Mouse (Mus musculus): ENCODE data around the gene Col26a1.

Gene Col26a1

GRCm38 (mm10) chr5:136882788-136883439, at the start of gene Col26a1:
Gene Col26a1 (minus strand): TSS chr5:136883209.
- no peak for DNase-seq (ENCODE audit: low read depth, low spot score)

DNA sequence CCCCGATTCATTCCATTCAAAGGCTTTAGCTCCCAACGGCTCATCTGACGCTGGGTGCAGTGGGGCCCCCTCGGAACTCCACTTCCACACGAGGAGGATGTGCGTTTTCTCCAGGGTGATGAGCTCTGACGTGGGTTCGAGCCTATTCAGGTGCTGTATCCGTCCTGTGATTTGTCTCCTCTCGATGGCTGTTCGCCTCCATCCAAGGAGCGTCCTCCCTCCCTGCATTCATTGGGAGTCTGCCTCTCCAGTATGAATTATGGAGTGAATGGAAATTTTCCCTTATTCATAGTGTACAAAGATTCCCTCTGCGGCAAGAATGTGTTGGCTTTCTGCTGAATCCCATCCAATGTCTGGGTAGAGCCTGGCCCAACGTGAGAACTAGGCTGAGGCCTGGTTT, 48.9 kb upstream of the Col26a1 start:
- DNase-seq (ENCODE audit: low read depth, low spot score): no peak

GRCm38 (mm10) chr5:136929073-136929472, 46.1 kb upstream of the Col26a1 start:
- DNase-seq (ENCODE audit: low read depth, low spot score): peak; percentile 91

DNA sequence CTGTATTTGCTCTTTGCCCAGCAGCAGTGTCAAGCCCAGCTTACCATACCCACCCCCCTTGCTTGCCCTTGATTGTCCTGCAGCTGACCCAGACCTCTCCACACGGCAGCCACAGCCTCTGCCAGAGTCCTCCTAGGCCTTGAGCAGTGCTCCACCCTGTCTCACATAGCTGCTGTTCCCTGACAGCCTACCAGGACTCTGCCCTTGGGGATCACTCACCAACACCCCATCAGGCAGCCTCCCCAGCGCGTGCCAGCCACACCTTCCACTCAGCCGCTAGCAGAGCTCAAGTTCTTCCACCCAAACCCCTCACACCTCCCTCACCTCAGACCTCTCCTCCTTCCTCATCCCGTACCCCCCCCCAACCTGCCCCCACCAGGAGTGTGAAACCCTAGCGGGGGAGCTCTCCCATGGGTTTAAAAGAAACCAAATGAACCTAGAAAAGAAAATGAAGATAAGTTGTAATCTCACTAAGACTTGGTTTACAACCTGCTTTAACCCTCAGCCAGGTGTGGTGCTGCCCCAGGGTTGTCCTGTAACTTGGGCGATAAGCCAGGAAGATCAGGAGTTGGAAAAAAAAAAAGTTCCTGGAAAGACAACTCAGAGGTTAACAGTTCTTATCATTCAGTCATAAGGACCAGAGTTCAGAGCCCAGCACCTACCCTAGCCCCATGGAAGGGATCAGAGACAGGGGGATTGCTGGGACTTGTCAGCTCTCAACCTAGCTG, 40.9 kb upstream of the Col26a1 start:
- DNase-seq (ENCODE audit: low read depth, low spot score): no peak

GRCm38 (mm10) chr5:136922830-136923229, 39.8 kb upstream of the Col26a1 start:
- DNase-seq (ENCODE audit: low read depth, low spot score): no peak

- no peak for DNase-seq (ENCODE audit: low read depth, low spot score)
Measured at GRCm38 (mm10) chr5:136919546-136920301, 36.7 kb upstream of the Col26a1 start.

DNA sequence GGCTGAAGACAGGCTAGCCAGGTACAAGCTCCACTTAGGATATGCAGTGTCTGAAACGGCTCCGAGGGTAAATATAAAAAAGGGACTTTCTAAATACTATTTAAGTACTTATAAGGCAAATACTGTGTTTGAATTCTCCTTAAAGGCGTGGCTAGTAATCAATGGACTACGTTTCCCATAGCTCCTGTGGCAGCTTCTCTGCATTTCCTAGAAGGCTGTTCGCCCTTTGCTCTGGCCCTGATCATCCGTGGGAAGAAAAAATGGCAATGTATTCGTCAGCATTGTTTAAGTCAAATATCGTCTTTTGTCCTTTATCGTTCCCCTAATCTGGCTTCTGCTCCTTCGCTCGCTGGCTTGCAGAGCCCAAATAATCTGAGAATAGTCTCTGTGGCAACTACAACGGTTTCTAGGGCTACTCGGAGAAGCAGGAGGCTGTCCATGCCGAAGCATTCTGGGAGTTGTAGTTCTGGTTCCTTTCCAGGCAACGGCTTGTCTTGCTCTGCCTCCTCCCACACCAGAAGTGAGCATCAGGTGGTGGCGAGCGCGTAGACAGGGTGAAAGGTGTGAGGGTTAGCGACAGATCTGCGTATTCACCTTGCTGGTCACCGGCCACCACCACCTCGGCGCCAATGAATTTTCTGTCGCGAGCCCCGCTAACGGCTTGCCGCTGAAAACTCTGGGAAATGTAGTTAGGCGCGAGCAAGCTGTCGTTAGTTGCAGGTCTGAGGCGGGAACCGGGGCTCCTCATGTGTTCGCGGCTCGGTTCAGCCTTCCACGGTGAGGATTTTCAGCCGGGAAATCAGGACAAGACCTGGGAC, 35.9 kb upstream of the Col26a1 start:
- peak; percentile 84 for DNase-seq (ENCODE audit: low read depth, low spot score)

DNA sequence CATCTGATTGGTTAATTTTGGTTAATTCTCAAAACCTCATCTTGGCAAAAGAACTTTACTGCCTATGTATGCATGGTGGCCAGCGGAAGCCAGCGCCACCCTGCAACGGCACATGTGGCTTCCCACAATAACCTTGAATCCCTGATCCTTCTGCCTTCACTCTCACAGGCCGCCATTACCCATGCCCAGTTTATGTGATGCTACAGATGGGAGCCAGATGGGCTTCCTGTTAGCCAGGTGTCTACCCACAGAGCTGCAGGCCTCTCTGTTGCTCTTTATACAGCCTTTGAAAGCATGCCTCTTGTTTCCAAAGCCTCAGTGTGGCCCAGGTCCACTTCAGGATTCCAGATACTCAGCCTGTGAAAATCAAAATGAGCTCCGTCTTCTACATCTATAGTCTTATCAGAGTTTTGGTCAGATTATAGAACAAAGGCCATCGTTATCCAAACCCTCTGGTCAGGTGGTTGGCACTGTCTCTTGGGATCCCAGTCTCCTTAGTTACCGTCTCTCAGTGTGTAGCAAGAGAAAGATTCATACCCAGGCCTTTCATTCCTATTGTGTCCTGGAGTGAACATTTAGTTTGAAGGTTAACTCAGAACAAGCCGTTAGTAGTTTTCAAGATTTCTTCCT, 34.7 kb upstream of the Col26a1 start:
- no peak for DNase-seq (ENCODE audit: low read depth, low spot score)

DNA sequence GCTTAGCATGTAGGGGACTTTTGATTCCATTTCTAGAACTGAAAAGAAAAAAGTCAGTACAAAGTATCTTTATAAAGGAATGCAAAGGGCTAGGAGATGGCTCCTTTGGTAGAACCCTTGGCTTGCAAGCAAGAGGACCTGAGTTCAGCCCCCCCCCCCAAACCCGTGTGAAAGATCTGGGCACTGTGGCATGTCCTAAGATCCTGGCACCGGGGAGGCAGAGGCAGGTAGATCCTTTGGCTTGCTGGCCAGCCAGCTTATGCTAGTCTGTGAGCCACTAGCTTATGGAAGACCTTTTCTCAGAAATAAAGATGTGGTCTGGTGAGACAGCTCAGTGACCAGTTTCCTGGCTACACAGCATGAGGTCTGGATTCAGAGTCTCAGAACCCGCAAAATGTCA, 31.2 kb upstream of the Col26a1 start:
- DNase-seq (ENCODE audit: low read depth, low spot score): no peak

GRCm38 (mm10) chr5:136907991-136908857, 25.2 kb upstream of the Col26a1 start, which contains the start of gene Ift22:
Gene Ift22 (plus strand): TSS chr5:136908150.
- DNase-seq (ENCODE audit: low read depth, low spot score): peak; percentile 92

- no peak for DNase-seq (ENCODE audit: low read depth, low spot score)
Measured at GRCm38 (mm10) chr5:136907587-136907986, 24.6 kb upstream of the Col26a1 start.

- no peak for DNase-seq (ENCODE audit: low read depth, low spot score)
Measured at GRCm38 (mm10) chr5:136905630-136906029, 22.6 kb upstream of the Col26a1 start.

- no peak for DNase-seq (ENCODE audit: low read depth, low spot score)
Measured at GRCm38 (mm10) chr5:136904621-136905020, 21.6 kb upstream of the Col26a1 start.

- no peak for DNase-seq (ENCODE audit: low read depth, low spot score)
Measured at GRCm38 (mm10) chr5:136895529-136895963, 12.5 kb upstream of the Col26a1 start.

GRCm38 (mm10) chr5:136894840-136895528, 12.0 kb upstream of the Col26a1 start:
- DNase-seq (ENCODE audit: low read depth, low spot score): no peak

- no peak for DNase-seq (ENCODE audit: low read depth, low spot score)
Measured at GRCm38 (mm10) chr5:136888539-136889355, 5.7 kb upstream of the Col26a1 start.

DNA sequence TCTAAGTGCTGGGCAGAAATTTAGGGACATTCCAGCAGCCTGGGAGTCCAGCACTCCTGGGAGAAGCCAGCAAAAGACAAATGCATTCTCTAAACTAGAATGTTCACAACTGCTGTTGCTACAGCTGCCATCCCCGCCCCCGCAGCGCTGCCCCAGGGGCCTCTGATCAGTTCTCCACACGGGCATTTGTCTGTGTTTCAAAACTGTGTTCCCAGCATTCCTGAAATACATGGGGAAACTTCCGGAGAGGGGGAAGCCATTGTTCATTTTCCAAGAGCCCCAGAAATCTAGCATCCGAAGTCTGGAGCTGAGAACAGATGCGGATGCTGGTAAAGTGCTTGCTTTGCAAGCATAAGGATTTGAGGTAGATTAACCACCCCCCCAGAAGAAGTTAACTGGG, 3.9 kb upstream of the Col26a1 start:
- no peak for DNase-seq (ENCODE audit: low read depth, low spot score)

- no peak for DNase-seq (ENCODE audit: low read depth, low spot score)
Measured at GRCm38 (mm10) chr5:136882055-136882787, 788 bp downstream of the Col26a1 start.

Data from forelimb bud, embryonic 11.5 days (tissue).